In genomic region chr1:151287451-151287850, GRCm38 (mm10) we compare ENCODE assay signal across 8 mouse cellular contexts. TPM values are rescaled to one million over a fixed set of nuclear protein-coding genes. Genes with fewer than 3 reads are reported as not detected.
A peak's percentile ranks its signal among the peaks of the same experiment; 100 is the strongest.
DNase-seq lines count a peak whose midpoint lies in the region; ATAC-seq lines count a peak whose summit lies in the region.

No protein-coding gene starts in this region.

- no peaks in the 10 kb centered on the region for H3K36me3 ChIP-seq in embryonic facial prominence, embryonic 10.5 days (replicated peaks)
- no peaks in the 10 kb centered on the region for H3K36me3 ChIP-seq in liver, embryonic 11.5 days (ENCODE audit: control insufficient read depth, insufficient read depth, low read length)

- no peaks in the 10 kb centered on the region for H3K9me3 ChIP-seq in embryonic facial prominence, embryonic 10.5 days
- H3K9me3 ChIP-seq in liver, embryonic 11.5 days (ENCODE audit: control insufficient read depth, low read length), result no peaks in the 10 kb centered on the region

- H3K4me2 ChIP-seq in liver, embryonic 11.5 days, result peak overlapping the region; percentile 18

- peaks cover 6% of the 10 kb centered on the region for H3K4me1 ChIP-seq in embryonic facial prominence, embryonic 10.5 days
- H3K4me1 ChIP-seq in liver, embryonic 11.5 days (replicated peaks; ENCODE audit: control insufficient read depth, insufficient read depth, low read length), result peaks cover 5% of the 10 kb centered on the region; the same call in 1 of the 2 replicates

- DNase-seq in embryo, embryonic 10 days (ENCODE audit: low spot score), result peak; percentile 16
- DNase-seq in embryo, embryonic 9.5 days (ENCODE audit: extremely low spot score), result no peak
- DNase-seq in embryonic facial prominence, embryonic 10.5 days (ENCODE audit: low spot score), result peak; percentile 14
- no peak for DNase-seq in liver, embryonic 11.5 days (ENCODE audit: low spot score)
- peak; percentile 11 to 32 for DNase-seq in right cerebral cortex, postnatal 36 days (ENCODE audit: low spot score in 2 of 2)
- DNase-seq in retina, postnatal 1 day, result no peak
- no peak for DNase-seq in cerebellum, adult 8-10 months

- ATAC-seq in hematopoietic stem cell, adult 5-6 weeks (replicated peaks in 1 of 2; ENCODE audit: insufficient read depth in 1 of 2, low FRiP score in 2 of 2, low TSS enrichment in 1 of 2, low read depth in 1 of 2, poor library complexity in 2 of 2, severe bottlenecking in 2 of 2), result peak; percentile 82 to 90
- ATAC-seq in liver, embryonic 11.5 days (replicated peaks; ENCODE audit: low FRiP score), result peak; percentile 51

- 47% methylated on average over 12 of the region's 12 CpGs for WGBS in embryonic facial prominence, embryonic 10.5 days
- WGBS in liver, embryonic 11.5 days, result 29% methylated on average over 12 of the region's 12 CpGs

- H3K9ac ChIP-seq in liver, embryonic 11.5 days (ENCODE audit: low read depth, low read length), result no peak overlapping the region

- peak overlapping the region; percentile 5; the same call in 1 of the 2 replicates for H3K4me3 ChIP-seq in embryonic facial prominence, embryonic 10.5 days
- H3K4me3 ChIP-seq in liver, embryonic 11.5 days (ENCODE audit: low read depth, low read length), result no peak overlapping the region; the same call in 1 of the 2 replicates

- no peaks in the 10 kb centered on the region for H3K27me3 ChIP-seq in embryonic facial prominence, embryonic 10.5 days (replicated peaks; ENCODE audit: low read depth, poor library complexity, severe bottlenecking)
- H3K27me3 ChIP-seq in liver, embryonic 11.5 days (replicated peaks; ENCODE audit: control insufficient read depth, insufficient read depth, low read length), result no peaks in the 10 kb centered on the region

- peak overlapping the region; percentile 35 for H3K27ac ChIP-seq in embryonic facial prominence, embryonic 10.5 days (replicated peaks)
- H3K27ac ChIP-seq in liver, embryonic 11.5 days (ENCODE audit: low read depth, low read length), result no peak overlapping the region

RNA-seq across cellular contexts. Expression of gene Ivns1abp, which starts 56.8 kb away (rescaled TPM):
- 402 and 404 TPM in 2 replicates for polyA plus RNA-seq in embryonic facial prominence, embryonic 10.5 days (2016; fragmentation: Nextera tagmentation; extraction: Ambion mirVana)
- 556 and 557 TPM in 2 replicates for total RNA-seq in hematopoietic stem cell, adult 5-6 weeks (2017)
- 231 and 259 TPM in 2 replicates for polyA plus RNA-seq in liver, embryonic 11.5 days (2014; fragmentation: Nextera tagmentation; extraction: Ambion mirVana)

Comparison
In these comparisons a context has a peak if more than half of its experiments do, and no peak if none do; other contexts are left out.
1. DNase-seq: peak in embryo, embryonic 10 days (single experiment), embryonic facial prominence, embryonic 10.5 days (single experiment) and right cerebral cortex, postnatal 36 days (2 of 2); none in embryo, embryonic 9.5 days (single experiment), liver, embryonic 11.5 days (single experiment), retina, postnatal 1 day (single experiment) and cerebellum, adult 8-10 months (single experiment).